Mouse (Mus musculus) liver (tissue): ENCODE measurements around the gene Gm17617.

Experiments
- DNase-seq: peaks from one replicate; pipeline ENCODE4 v3.0.0-alpha.2; 2020; ENCODE audit warnings: mixed read lengths

The Gm17617 gene

GRCm38 (mm10) chr13:55133448-55133847, at the start of gene Gm17617:
Gene Gm17617, minus strand, starts transcription at chr13:55133548.
- no peak for DNase-seq

- DNase-seq, result peak; percentile 76
These were observed 49.0 kb upstream of the Gm17617 start for GRCm38 (mm10) chr13:55182173-55182894.

DNA sequence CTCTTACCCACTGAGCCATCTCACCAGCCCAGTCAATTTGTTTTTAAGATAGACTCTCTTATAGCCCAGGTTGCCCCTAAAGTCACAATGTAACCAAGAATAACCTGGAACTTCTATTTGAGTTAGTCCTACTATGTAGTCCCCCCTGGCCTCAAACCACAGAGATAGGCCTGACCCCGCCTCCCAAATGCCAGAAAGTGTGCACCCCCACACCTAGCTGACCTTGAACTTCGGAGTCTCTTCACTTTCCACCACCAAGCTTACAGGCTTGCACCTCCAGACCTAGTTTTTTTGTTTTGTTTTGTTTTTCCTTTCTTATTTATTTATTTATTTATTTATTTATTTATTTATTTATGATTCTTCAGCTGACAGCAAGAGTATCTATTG, 48.4 kb upstream of the Gm17617 start:
- peak; percentile 43 for DNase-seq

DNA sequence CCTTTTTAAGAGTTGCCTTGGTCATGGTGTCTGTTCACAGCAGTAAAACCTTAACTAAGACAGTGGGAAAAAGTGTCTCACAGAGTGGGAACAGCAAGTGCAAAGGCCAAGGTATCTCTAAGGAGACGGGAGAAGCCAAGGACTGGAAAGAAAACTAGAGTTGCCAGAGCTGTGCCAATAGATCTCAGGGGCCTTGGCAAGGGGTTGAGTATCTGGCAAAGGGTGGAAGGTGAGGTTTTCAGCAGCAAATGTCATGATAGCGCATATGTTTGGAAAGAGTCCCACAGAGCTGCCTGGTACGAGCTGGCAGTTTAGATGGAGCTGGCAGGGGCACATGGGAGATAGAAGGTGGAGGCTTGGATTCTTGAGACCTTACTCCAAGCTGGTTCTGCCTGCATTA, 46.2 kb upstream of the Gm17617 start:
- no peak for DNase-seq

DNA sequence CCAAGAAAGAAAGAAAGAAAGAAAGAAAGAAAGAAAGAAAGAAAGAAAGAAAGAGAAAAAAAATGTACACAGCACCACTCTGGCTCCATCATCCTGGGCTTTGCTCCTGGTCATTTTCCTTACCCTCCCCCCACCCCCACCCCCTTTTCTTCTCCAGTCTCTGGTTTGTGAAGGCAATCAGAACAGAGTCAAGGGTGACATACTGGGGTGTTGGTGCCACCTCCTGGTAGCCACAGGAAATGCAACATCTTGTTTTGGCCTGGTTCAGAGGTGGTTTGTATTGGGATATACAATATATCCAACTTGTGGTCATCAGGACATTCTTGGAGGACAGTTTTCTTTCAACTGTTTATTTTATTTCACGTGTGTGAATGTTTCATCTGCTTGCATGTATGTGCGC, 45.2 kb upstream of the Gm17617 start:
- peak; percentile 65 for DNase-seq

DNA sequence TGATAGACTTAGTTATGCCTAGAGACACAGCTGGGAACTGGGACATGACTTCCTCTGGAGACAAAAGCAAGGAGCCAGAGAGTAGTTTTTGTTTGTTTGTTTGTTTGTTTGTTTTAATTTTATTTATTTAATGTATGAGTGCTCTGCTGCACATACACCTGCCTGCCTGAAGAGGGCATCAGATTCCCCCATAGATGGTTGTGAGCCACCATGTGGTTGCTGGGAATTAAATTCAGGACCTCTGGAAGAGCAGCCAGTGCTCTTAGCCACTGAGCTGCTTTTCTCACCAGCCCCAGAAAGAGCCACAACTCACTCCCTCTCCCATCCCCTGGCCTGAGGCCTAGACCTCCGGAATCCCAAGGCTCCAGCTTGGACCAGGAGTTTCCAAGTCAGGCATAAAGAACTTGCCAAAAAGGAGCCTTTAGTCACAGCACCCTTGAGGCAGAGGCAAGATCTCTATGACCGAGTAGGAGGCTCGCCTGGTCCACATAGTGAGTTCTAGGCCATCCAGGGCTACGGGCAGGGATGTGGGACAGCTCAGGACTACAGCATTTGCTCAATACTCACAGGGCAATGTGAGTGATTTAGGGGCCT, 44.7 kb upstream of the Gm17617 start:
- no peak for DNase-seq

GRCm38 (mm10) chr13:55176265-55176664, 42.9 kb upstream of the Gm17617 start:
- no peak for DNase-seq

DNA sequence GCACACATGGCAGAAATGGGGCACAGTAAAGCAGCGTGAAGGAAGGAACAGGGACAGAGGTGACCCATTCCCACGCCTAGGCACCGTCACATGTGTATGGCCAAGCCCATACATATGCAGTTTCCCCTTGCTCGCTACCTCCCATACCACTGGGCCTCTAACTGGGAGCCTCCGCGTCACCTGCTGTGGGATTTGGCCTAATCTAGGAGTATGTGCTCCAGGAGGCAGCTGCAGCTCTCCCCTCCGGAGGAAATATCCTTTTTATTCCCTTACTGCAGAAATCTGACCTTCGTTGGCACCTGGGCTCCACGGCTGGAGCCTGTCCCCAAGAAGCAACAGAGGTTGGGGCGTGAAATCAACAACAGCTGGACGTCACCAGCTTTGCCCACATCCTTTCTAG, 41.0 kb upstream of the Gm17617 start:
- DNase-seq, result no peak

DNA sequence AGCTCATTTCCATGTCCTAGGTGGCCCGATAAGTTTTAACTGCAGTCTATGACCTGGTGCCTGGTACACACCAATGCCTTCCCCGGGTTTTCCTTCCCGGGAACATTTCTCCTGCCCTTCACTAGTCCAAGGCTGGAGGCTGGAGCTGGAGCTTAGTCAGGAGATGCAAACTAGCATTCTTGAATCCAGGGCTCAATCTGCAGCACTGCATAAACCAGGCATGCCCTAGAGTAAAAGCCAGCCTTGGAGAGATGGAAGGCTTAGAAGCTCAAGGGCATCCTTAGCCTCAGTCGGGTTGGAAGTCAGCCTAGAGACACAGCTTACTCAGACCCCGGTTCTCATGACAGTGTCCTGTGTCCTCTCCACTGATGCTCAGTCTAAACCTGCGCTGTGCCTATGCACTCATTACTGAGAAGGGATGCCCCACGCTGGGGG, 39.0 kb upstream of the Gm17617 start:
- no peak for DNase-seq

- peak; percentile 36 for DNase-seq
These were observed 38.4 kb upstream of the Gm17617 start for GRCm38 (mm10) chr13:55171517-55172335.

DNA sequence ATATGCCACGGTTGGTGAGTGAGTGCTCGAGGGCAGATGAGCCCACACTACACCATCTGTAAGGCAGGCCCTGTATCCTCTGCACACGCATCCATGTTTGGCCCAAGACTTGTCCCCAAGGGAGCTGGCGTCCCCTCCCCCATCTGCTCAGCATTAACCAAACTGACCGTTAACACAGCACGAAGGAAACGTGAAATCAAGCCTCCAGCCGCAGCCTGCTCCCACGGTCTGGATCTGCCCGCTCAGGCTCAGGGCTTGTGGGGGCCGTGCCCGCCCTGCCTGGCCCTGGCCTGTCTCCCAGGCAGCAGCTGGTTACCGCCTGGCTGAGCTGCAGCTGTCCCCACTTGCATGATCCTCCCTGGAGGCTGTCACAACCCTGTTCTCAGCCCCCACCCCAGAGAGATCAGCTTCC, 35.6 kb upstream of the Gm17617 start:
- peak; percentile 24 for DNase-seq

DNA sequence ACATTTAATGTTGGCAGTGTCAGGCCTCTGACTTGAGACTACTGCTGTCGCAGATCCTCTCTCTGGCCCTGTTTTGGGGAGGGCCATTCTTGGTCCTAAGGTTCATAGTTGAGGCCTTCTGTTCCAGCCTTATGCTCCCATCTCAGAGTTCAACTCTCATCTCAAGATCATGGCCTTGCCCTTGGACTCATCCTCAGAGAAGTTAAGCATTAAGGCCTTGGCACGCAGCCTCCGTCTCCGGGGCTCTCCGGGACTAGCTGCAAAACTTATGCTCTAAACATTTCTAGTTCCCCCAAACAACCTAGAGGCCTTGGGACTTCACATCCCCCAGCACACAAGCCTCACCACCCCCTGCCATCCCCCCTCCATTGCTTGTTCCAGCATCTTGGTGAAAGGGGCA, 34.9 kb upstream of the Gm17617 start:
- no peak for DNase-seq

DNA sequence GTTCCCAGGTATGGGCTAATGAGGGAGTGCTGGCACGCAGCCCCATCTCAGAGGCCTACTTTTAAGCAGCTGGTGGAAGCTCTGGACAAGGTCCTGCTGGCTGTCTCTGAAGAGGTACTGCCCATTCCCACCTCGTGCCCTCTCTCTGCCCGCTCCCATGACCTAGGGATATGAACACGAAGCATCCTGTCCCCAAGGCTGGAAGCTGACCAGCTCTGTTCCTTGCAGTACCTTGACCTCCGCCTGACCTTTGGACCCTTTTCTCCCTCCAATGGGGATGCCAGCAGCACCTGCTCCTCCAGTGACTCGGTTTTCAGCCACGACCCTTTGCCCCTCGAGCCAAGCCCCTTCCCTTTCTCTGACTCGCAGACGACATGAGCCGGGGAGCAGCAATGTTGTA, 34.5 kb upstream of the Gm17617 start:
- DNase-seq, result no peak

DNA sequence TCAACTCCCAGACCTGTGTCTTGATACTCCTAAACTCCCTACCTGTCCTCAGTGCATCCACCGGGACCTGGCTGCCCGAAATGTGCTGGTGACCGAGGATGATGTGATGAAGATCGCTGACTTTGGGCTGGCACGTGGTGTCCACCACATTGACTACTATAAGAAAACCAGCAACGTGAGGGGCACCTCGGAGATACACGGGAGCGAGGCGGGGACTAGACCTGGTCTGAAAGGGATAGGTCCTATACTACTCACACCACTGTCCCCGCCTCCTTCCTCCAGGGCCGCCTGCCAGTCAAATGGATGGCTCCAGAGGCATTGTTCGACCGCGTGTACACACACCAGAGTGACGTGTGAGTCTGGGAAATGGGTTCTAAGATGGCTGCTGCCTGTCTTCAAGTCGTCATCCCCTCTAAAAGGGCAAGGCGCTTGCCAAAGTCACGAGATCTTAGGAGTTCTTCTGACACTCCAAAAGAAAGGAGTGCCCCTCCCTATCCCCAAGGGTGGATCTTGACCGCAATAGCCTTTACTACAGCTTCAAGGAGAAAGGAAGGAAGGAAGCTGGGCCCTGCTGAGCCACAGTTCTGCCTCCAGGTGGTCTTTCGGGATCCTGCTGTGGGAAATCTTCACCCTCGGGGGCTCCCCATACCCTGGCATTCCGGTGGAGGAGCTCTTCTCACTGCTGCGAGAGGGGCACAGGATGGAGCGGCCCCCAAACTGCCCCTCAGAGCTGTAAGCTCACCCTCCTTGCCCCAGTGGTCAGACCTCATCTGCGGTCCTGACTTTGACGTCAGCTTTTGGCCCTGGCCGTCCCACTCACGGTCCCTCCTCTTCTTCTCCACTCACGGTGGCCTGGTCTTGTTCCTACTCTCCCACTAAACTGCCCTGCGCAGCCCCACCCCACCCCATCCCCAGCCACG, 33.7 kb upstream of the Gm17617 start:
- no peak for DNase-seq

DNA sequence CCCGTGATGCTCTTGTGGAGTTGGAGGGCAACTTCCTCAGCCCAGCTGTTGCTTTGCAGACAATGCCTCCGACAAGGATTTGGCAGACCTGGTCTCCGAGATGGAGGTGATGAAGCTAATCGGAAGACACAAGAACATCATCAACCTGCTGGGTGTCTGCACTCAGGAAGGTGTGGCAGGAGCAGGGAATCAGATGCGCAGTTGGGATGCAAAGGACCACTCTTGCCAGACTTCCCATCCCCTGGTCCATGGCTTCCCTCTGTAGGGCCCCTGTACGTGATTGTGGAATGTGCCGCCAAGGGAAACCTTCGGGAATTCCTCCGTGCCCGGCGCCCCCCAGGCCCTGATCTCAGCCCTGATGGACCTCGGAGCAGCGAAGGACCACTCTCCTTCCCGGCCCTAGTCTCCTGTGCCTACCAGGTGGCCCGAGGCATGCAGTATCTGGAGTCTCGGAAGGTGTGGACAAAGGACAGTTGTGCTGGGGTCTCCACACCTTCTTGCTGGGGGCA, 32.5 kb upstream of the Gm17617 start:
- DNase-seq, result no peak

- DNase-seq, result no peak
These were observed 30.2 kb upstream of the Gm17617 start for GRCm38 (mm10) chr13:55163553-55163952.

- no peak for DNase-seq
These were observed 29.0 kb upstream of the Gm17617 start for GRCm38 (mm10) chr13:55162365-55162764.

DNA sequence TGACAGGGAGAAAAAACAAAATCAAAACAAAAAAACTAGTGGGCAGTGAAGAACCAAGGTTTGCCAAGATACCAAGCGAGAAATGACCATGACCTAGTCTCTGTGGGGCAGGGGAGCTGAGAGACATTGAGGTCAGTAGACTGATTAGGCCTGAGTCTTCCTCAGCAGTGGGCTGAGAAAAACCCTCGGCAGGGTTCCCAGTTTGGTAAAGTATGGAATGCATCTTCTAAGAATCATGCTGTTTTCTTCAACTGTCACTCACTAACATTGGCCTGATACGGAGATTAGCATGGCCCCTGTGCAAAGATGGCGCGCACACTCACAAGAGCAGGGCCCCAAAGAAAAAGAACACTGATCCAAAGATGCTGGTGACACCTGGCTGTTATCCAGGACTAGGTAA, 20.6 kb upstream of the Gm17617 start:
- DNase-seq, result no peak

- peak; percentile 70 for DNase-seq
These were observed 19.5 kb upstream of the Gm17617 start, which contains the start of gene Fgfr4 for GRCm38 (mm10) chr13:55152621-55153415. Gene Fgfr4, plus strand, starts transcription at chr13:55152640.

GRCm38 (mm10) chr13:55140271-55140670, 6.9 kb upstream of the Gm17617 start:
- DNase-seq, result no peak

DNA sequence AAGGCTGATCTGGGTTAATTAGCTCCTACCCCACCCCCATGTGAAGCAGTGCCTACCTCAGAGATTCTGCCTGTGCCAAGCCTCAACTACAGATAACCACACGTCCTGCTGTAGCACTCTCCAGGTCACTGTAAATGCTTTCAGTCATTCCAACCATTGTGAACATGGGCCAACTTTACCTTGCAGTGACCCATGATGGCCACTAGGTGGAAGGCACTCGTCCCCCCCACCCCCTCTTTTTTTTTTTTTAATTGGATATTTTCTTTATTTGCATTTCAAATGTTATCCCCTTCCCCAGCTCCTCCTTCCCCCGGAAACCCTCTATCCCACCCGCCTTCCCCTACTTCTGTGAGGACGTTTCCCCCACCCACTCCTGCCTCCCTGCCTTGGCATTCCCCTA, 2.0 kb upstream of the Gm17617 start:
- DNase-seq, result no peak

- no peak for DNase-seq
These were observed 8.4 kb downstream of the Gm17617 start for GRCm38 (mm10) chr13:55124903-55125302.
